Mouse (Mus musculus) CH12.LX (cell line): ENCODE measurements around the gene Rmdn2.

ENCODE experiments used
- CTCF ChIP-seq, 2 experiments: IDR thresholded peaks in 1 of 2; conservative IDR thresholded peaks in 1 of 2; 2 replicates each; pipeline ENCODE4 v1.5.1; 2011 to 2012; ENCODE audit warnings: low read depth in 2 of 2, low read length in 2 of 2, improper control_type of control experiment in 1 of 2, inconsistent platforms in 1 of 2, mild to moderate bottlenecking in 1 of 2, moderate library complexity in 1 of 2
- EP300 ChIP-seq: IDR thresholded peaks from 2 replicates; pipeline ENCODE4 v1.6.1; 2011; ENCODE audit warnings: low read length, improper control_type of control experiment
- IRF4 ChIP-seq: IDR thresholded peaks from 2 replicates; pipeline ENCODE4 v1.6.1; 2014; ENCODE audit warnings: low read depth, mild to moderate bottlenecking, inconsistent platforms, low read length, improper control_type of control experiment
- POLR2AphosphoS2 ChIP-seq: IDR thresholded peaks from 2 replicates; pipeline ENCODE4 v1.6.1; 2011; ENCODE audit warnings: low read depth, low read length, improper control_type of control experiment

DNA sequence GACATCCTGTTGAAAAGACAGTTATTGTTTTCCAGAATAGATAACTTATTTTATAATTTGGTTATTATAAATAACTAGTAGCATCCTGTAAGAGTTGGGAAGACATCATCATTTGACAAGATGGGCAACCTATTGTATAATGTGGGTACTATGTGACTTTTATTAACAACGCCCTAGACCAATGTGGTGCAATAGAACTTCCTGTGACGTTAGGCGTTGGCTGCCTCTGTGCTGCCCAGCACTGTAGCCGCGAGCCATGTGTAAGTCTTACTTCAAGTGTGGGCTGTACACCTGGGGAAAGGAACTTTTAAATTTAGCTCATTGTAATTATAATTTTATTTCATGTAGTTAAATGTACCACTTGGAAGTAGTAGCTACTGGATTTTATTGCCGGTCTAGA, 10.4 kb downstream of the Rmdn2 start:
- TF ChIP-seq CTCF (conservative IDR thresholded peaks at IDR 0.05 in 1 of 2, IDR thresholded peaks at IDR 0.05 in 1 of 2; ENCODE audit: low read depth in 2 of 2, low read length in 2 of 2) (no peak), EP300 (no peak), IRF4 (no peak), POLR2AphosphoS2 (no peak)
